8 mouse cellular contexts compared by ENCODE assay signal in genomic region chr14:16196518-16196917, GRCm38 (mm10). TPM values are rescaled to one million over a fixed set of nuclear protein-coding genes. Genes with fewer than 3 reads are reported as not detected.
DNase-seq lines count a peak whose midpoint lies in the region.

No protein-coding gene starts in this region.

- DNase-seq in kidney, adult 9 months: peak; percentile 14
- DNase-seq in kidney, adult 8-10 months: no peak
- peak; percentile 81 for DNase-seq in thymus, postnatal 0 days (ENCODE audit: low spot score)
- DNase-seq in thymus, postnatal 36 days: no peak
- peak; percentile 61 to 67 for DNase-seq in cerebellum, postnatal 10 days
- DNase-seq in urinary bladder, postnatal 4 days (ENCODE audit: low spot score in 2 of 2): no peak
- DNase-seq in ovary, postnatal 10 days (ENCODE audit: low spot score): no peak
- DNase-seq in urinary bladder, postnatal 36 days (ENCODE audit: low spot score in 2 of 2): no peak

RNA-seq across cellular contexts. Expression of gene Ngly1, which starts 52.6 kb away (rescaled TPM):
- polyA plus RNA-seq in thymus, postnatal 0 days (2015; fragmentation: Nextera tagmentation; extraction: Ambion mirVana): 63.6 and 67.6 TPM in 2 replicates

RNA-seq across cellular contexts. Expression of gene Oxsm, which starts 53.1 kb away (rescaled TPM):
- polyA plus RNA-seq in thymus, postnatal 0 days (2015; fragmentation: Nextera tagmentation; extraction: Ambion mirVana): 2.2 and 3.0 TPM in 2 replicates

Comparison
In these comparisons a context has a peak if more than half of its experiments do, and no peak if none do; other contexts are left out.
1. DNase-seq: peak in kidney, adult 9 months (single experiment), thymus, postnatal 0 days (single experiment) and cerebellum, postnatal 10 days (2 of 2); none in kidney, adult 8-10 months (0 of 2), thymus, postnatal 36 days (0 of 2), urinary bladder, postnatal 4 days (0 of 2), ovary, postnatal 10 days (single experiment) and urinary bladder, postnatal 36 days (0 of 2).